Mouse (Mus musculus) right cerebral cortex, postnatal 36 days (tissue): ENCODE data around the gene Slc11a1.

Experiments used
- DNase-seq, 2 experiments: peaks; one replicate each; pipeline ENCODE4 v3.0.0; 2022; ENCODE audit warnings: low spot score in 2 of 2, mixed read lengths in 1 of 2

Gene Slc11a1

DNA sequence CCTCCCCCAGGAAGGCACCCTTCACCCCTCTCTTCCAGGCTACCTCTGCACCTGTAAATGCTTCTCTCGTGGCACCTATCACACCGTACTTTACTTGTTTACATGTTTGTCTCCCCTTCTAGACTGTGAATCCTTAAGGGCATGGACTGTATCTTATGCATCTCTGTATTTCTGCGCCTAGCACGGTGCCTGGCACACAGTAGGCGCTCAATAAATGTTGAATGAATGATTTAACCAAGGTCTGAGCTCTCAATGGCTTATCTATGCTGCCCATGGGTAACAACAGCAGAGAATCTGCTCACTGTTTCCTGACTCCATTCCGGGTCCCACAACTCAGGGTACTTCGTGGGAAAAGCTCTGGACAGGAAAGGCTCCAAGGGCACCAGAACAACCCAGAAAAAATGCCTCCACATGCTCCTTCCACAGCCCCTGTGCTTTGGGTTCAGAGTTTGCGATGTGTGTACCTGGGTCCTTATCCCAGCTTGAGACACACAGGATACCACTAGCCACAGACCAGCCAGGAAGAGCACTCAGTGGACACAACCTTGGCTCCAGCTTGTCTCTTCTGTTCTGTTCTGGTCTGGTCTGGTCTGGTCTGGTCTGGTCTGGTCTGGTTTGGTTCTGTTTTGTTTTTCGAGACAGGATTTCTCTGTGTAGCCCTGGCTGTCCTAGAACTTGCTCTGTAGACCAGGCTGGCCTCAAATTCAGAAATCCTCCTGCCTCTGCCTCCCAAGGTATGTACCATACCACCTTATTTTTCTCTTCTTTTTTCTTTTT, 21.4 kb upstream of the Slc11a1 start:
- no peak for DNase-seq

- DNase-seq = no peak
These were observed 17.5 kb upstream of the Slc11a1 start for GRCm38 (mm10) chr1:74357531-74357930.

- no peak for DNase-seq
These were observed 15.0 kb upstream of the Slc11a1 start for GRCm38 (mm10) chr1:74359952-74360517.

DNA sequence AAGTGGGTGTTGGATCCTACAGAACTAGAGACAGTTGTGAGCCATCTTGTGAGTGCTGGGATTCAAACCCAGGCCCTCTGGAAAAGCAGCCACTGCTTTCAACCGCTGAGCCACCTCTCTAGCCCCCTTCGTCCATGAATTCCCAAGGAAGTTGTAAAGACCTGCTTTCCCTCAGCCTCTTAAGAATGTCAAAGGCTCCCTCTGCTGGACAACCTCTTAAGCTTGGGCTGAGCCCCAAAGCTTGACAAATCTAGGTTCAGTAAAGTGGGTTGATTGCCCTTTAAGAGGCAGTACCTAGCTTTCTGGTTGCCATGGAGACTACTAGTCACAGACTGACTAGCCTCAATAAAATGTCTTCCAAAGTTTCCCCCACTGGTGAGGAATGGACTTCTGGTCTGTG, 13.2 kb upstream of the Slc11a1 start, which contains the start of gene Catip:
Gene Catip (plus strand): TSS at position 297 of the 400 bp plus-strand sequence.
- DNase-seq = peak; percentile 56 to 73

GRCm38 (mm10) chr1:74362325-74363229, 12.4 kb upstream of the Slc11a1 start:
- no peak for DNase-seq

GRCm38 (mm10) chr1:74363437-74363836, 11.6 kb upstream of the Slc11a1 start:
- DNase-seq = no peak

DNA sequence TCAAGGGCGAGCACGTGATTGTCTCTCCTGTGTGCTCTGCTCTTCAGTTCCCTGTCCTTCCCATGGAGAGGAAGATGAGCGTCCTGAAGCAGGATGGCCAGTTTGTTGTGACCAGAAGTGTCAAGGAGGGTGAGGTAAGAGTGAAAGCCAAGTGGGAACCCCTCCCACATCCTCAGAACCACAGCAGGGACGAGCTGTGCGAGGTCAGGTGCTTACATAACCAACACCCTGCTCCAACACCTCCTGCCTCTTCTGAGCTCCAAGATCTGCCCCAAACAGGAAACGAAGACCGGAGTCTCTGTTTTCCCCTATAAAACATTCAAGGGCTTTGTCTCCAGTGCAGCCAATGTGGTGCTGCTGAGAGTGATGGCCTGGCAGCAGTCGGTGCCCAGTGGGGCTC, 10.7 kb upstream of the Slc11a1 start:
- no peak for DNase-seq

DNA sequence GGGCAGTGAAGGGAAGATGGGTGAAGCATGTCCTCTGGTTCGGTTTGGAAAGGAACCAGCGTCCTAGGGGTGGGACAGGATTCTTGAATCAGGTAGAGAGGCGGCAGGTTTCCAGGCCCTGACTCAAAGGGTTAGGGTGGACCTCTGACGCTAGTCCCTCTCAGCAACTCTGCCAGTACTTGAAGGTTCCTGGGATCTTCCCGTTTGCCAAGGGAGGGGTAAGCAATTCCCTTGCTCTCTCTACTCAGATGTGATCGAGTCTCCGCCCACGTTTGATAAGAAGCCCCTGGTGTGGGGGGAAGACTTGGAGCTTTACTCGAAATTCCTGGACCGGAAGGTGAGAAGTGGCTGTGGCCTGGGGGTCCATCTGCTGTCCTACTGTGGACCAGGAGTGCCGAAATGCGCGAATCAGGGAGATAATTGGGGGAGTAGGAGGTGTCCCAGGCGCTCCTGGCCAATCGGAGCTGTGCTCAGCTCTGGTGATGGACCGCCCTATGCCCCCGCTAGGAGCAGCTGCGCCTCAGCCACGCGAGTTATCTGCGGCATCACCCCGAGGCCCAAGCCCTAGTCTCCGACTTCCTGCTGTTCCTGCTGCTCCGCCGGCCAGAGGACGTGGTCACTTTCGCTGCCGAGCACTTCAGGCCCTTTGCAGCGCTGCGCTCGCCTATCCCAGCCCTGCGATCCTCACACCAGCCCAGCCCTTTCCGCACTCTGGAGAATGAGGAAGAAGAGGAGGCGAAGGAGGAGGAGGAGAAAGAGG, 6.9 kb upstream of the Slc11a1 start:
- no peak for DNase-seq

- DNase-seq = no peak
These were observed 5.0 kb upstream of the Slc11a1 start for GRCm38 (mm10) chr1:74370040-74370439.

DNA sequence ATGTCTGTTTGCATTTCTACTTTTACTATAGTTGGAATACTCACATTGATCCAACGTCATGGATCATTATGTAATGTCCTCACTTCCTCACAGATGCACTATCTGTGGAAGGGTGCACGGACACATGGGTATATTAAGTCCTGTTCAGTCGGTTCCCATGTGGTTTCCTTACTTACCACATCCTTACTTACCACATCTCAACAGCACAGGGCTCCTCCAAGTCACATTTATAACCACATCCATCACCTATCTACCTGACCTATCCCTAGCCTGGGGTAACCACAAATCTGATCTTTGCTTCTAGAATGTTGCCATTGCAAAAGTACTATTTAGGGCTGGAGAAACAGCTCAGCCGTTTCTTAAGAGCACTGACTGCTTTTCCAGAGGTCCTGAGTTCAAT, 1.6 kb upstream of the Slc11a1 start:
- DNase-seq = no peak

DNA sequence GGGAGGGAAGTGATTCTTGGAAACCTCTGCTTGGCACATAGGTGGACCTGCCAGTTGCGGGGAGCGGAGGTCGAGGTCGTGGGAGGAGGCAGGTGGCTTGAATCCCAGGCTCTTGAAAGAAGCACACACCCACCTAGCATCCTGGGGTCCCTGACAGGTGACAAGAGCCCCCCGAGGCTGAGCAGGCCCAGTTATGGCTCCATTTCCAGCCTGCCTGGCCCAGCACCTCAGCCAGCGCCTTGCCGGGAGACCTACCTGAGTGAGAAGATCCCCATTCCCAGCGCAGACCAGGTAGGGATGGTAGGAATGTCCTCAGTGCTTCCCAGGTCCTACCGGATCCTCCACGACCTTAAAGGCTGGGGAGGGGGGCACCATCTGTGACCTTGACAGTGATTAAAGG, 566 bp downstream of the Slc11a1 start:
- DNase-seq = no peak

GRCm38 (mm10) chr1:74376396-74376795, 1.4 kb downstream of the Slc11a1 start:
- DNase-seq = no peak

DNA sequence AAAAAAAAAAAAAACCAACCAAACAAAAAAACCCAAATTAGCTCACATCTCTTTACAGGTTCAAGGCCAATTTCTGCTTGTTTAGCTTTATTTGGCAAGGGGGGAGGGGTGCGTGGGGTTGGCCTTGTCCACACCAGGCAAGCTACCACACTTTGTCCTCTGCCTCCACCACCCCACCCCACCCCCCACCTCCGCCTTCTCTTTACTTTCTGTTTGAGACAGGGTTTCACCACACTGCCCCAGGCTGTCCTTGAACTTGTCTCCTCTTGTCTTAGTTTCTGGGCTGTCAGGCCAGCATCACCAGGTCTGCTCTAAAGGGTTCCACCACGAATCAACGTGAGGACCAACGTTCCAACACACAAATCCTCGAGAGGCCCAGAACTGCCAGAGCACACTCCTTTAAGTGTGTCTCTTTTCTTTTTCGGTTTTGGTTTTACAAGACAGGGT, 4.1 kb downstream of the Slc11a1 start:
- DNase-seq = no peak

GRCm38 (mm10) chr1:74380484-74380883, 5.5 kb downstream of the Slc11a1 start:
- no peak for DNase-seq

DNA sequence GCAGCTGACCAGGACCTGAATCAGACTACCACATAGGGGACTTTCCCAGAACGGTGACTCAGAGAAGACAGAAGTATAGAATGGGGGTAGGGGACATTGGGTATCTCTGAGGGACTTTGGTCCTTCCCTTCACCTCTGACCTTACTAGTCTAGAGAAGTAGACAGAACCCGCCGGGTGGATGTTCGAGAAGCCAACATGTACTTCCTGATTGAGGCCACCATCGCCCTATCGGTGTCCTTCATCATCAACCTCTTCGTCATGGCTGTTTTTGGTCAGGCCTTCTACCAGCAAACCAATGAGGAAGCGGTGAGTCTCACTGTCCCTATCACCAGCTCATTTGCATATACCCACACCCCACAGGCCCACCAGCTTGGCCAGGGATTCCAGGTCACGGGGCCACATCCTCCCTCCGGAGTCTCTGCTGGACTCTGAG, 6.6 kb downstream of the Slc11a1 start:
- no peak for DNase-seq

DNA sequence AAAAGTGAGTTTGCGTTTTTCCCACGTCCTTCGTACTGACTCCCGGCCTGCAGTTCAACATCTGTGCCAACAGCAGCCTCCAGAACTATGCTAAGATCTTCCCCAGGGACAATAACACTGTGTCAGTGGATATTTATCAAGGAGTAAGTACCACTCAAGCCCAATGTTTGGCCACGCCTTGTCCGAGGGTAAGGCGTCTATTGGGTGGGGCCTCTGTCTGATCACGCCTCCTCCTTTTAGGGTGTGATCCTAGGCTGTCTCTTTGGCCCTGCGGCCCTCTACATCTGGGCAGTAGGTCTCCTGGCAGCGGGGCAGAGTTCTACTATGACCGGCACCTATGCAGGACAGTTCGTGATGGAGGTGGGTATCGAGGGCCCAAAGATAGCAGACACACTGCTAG, 8.4 kb downstream of the Slc11a1 start:
- no peak for DNase-seq

GRCm38 (mm10) chr1:74384525-74384924, 9.5 kb downstream of the Slc11a1 start:
- DNase-seq = no peak

DNA sequence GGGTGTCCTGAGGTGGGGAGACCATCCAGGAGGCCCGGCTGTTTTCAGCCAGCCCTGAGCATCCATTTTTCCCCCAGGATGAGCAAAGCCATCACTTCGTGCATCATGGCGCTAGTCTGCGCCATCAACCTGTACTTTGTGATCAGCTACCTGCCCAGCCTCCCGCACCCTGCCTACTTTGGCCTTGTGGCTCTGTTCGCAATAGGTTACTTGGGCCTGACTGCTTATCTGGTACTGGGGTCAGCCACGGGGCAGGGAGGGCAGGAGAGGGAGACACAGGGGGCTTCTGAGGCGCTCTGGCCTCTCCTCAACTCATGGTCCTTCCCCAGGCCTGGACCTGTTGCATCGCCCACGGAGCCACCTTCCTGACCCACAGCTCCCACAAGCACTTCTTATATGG, 10.1 kb downstream of the Slc11a1 start:
- DNase-seq = no peak

DNA sequence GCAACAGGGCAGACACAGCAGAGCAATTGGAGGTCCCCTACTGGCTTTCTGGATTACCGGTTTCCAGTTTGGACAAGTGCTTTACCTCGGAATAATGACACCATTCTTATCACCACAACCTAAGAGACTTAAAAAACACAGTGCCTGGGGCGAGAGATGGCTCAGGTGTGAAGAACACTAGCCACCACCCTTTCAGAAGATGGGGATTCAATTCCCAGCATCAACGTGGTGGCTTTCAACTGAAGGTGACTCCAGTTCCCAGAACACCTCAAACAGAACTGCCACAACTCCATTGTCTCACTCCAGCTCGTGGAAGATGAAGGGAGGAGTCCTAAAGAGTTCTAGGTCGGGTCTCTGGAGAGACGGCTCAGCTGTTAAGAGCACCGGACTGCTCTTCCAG, 10.5 kb downstream of the Slc11a1 start:
- DNase-seq = no peak

DNA sequence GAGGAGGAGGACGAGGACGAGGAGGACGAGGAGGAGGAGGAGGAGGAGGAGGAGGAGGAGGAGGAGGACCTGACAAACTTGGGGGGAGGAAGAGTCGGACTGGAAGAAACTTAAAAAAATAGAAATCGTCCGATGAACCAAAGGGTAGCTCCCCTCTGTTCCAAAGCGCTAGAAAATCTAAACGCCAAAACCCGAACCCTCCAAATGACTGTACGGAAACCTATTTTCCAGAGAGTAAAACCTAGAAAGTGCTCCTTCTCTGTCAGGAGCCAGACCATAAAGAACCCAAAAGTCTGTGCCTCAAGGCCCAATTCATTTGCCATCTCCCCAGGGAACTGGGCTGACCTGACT, 11.3 kb downstream of the Slc11a1 start:
- DNase-seq = no peak

GRCm38 (mm10) chr1:74386714-74387385, 11.9 kb downstream of the Slc11a1 start:
- DNase-seq = peak; percentile 87 to 90
